Mouse (Mus musculus): ENCODE measurements around the gene Rin2.

Gene Rin2

DNA sequence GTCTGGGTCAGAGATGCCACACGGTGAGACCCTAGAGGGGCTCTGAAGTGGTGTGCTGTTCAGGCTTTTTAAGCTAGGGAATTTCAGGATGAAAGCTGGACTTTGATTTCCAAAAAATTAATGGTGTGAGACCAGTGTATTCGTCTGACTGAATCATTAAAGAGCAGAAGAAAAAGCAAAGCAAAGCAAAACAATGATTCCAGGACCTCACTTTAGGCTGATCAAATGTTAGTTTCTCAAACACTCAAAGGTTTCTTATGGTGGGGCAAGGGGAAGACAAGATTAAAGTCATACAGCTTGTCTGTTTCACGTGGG lies 111.6 kb downstream of the Rin2 start:
- in situ Hi-C loops (cut with MboI, MseI) = no loop called here

DNA sequence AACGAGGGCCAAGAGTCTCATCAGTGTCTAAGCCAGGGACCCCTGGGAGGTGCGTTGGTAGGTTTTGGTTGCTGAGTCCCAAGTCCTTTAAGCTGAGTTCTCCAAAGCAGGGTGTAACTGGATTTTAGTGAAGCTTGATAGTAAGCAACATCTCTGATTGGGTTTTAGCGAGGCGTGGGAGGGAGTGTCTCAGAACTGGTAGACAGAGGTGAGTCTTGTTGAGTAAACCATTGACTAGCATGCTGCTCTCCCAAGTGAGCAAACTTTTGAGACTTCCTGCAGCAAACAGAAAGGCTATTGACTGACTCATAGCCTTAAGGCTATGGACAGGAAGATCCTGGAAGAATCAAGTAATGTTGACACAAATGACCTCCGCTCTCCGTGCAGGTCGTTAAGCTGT lies 112.5 kb downstream of the Rin2 start:
- in situ Hi-C loops (cut with MboI, MseI) = no loop called here

- in situ Hi-C loops (cut with MboI, MseI) = no loop called here
These were observed 113.7 kb downstream of the Rin2 start for GRCm38 (mm10) chr2:145788562-145789346.

GRCm38 (mm10) chr2:145793702-145794101 lies 118.7 kb downstream of the Rin2 start:
- in situ Hi-C loops (cut with MboI, MseI) = loop anchor here (5.0 kb wide), 1 partner anchor 96 kb away; no protein-coding TSS in a partner anchor

GRCm38 (mm10) chr2:145794318-145794954 lies 119.4 kb downstream of the Rin2 start:
- in situ Hi-C loops (cut with MboI, MseI) = loop anchor here (5.0 kb wide), 1 partner anchor 97 kb away; no protein-coding TSS in a partner anchor

DNA sequence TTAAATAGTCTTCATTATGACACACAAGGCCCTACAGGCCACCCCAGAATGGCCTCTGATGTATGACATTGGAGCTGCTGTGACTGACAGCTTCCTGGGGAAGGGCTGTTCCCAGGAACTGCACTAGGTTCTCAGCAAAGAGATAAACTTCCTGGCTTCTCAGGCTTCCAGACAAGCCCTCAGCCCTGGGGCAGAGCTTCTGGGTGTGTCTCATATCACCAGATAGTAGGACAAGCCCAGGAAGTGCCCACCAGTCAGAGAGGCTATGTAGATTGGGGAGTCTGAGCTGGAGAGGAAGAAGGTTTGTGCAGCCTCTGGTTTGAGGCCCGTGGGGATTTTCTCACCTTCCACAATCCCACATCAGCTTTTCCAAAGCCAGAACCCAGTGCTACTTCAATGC lies 122.8 kb downstream of the Rin2 start:
- in situ Hi-C loops (cut with MboI, MseI) = no loop called here

GRCm38 (mm10) chr2:145798954-145799353 lies 123.9 kb downstream of the Rin2 start:
- in situ Hi-C loops (cut with MboI, MseI) = no loop called here

DNA sequence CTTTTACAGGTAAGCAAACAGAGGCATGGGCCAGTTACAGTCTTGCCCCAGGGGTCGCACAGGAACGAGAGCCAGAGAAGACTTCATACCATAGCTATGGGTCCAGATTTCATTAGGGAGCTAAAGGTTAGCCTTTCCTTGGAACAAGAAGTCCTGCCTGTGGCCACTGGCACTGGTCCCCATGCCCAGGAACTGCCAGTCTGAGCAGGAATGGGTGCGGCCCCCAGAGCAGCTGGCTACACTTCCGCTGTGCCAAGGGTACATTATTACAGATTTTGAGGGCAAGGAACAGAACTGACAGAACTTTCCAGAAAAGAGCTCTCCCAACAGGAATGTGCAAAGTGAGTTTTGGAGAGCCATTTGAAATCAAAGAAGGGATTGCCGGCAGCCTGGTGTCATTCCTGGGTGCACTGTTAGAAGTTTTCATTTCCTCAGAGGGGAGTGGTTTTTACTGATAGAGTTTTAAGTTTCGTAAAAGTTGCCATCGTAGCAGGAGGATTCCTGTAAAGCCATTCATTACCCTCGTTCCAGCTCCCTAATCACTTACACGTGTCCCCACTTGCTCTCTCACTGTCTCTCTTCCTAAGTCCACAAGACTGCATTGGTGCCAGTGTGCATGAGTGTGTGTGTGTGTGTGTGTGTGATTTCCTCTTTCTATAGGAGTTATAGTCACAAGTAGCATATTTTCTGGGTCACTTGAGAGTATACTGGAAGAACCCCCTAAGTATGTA lies 126.5 kb downstream of the Rin2 start:
- in situ Hi-C loops (cut with MboI, MseI) = no loop called here

DNA sequence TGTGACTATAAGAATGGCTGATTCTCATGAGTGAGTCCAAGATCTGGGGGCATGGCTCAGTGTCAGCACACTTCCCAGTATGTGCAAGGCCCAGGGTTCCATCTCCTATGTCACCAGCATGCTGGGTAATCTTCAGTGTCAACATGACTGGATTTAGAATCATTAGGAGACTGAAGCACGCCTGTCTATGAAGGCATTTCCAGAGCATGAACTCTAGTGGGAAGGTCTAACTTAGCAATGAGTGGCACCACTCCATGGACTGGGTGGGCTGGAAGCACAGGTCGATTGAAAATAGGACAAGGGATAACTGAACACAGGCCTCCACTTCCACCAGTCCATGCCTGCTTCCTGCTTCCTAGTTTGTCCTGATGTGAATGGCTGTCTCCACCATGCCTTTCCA lies 127.6 kb downstream of the Rin2 start:
- in situ Hi-C loops (cut with MboI, MseI) = no loop called here

DNA sequence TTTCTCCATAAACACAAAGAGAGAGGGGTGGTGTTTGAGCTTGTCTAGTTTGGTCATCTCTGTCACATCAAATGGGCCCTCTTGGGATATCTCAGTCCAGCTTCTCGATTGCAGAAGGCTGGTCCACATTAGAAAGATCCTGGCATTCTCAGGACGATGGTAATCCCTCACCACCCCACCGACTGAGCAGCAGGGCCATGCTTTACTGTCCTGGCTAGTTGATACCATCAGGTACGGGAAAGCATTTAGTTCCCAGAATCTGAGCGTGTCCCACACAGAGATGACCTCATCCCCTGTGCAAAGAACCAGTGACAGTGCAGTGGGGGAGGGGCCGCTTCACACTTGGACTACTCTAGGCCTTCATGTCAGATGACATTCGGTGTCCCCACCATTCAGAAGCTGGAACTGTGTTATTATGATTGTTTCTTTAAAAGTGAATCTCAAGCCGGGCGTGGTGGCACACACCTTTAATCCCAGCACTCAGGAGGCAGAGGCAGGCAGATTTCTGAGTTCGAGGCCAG lies 128.9 kb downstream of the Rin2 start:
- in situ Hi-C loops (cut with MboI, MseI) = no loop called here

DNA sequence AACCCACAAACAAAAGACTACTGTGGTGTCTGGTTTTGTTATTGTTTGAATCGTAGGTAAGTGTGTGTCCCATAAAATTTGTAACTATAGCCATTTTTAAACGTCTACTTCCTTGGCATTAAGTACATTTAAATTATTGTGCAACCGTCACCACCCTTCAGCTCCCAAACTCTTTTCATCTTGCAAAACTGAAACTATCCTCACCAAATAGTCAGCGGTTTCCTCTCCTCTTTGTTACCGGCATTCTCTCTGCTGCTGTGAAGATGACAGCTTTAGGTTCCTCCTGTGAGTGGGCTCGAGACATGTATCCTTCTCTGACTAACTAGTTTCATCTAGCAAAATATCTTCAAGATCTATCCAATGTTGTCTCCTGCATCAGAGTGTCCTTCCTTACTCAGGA lies 129.5 kb downstream of the Rin2 start:
- in situ Hi-C loops (cut with MboI, MseI) = no loop called here

GRCm38 (mm10) chr2:145807276-145807675 lies 132.3 kb downstream of the Rin2 start:
- in situ Hi-C loops (cut with MboI, MseI) = no loop called here

DNA sequence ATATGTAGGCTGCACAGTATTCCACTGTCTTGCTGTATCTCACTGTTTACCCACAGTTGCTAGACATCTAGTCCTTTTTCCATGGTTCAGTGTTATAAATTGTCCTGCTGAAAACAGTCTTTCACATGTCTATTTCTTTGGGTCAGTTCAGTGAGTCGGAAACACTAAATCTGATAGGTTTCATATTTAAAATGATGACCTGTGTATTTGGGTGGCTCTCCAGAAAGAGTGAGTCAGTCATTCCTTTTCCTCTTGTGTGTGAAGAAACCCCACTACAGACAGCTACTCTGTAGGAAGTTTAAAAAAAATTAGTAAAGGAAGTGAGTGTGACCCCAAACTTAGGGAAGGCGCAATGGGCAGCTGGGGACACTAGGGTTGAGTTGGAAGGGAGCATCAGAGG lies 133.2 kb downstream of the Rin2 start:
- in situ Hi-C loops (cut with MboI, MseI) = no loop called here

- in situ Hi-C loops (cut with MboI, MseI) = no loop called here
These were observed 133.7 kb downstream of the Rin2 start for GRCm38 (mm10) chr2:145808667-145809066.

- in situ Hi-C loops (cut with MboI, MseI) = loop anchor here (10.0 kb wide), 1 partner anchor 84 kb away; no protein-coding TSS in a partner anchor
These were observed 135.7 kb downstream of the Rin2 start for GRCm38 (mm10) chr2:145810676-145811075.

DNA sequence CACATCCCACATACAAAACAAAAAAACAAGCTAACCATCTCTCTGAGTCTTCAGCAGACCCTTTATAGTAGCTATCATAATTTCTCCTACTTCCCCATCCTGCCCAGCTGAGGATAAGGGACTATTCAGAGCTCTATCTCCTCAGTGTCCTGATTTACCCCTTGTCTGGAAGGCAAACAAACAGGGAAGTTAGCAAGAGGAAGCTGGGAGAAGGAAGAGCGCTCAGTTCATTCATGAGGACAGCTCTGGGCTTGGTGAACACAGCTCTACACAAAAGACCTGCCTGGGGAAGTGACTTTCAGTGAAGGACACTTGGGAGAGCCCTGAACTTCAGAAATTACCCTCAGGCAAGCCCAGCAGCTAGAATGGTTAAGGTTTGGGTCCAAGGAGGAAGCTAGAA lies 137.8 kb downstream of the Rin2 start:
- in situ Hi-C loops (cut with MboI, MseI) = loop anchor here (10.0 kb wide), 1 partner anchor 82 kb away; no protein-coding TSS in a partner anchor

DNA sequence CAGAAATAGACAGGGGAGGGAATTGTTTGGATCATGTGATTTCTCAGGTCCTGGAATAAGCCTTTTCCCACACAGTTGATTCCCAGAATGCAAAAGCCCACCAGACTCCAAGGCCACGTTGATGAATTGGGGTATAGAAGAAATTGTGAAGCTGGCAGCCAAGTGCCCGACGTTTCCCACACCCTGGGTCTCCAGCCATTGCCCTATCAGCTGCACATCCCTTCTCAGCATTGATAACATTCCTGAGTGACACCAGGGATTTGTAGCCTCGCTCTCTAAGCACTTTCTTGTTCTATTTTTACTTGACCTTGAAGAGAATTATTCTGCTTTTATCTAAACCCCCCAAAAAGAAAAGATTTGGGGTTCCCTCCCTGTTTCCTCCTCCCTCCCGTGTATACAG lies 142.2 kb downstream of the Rin2 start:
- in situ Hi-C loops (cut with MboI, MseI) = loop anchor here (10.0 kb wide), 1 partner anchor 78 kb away; no protein-coding TSS in a partner anchor

- in situ Hi-C loops (cut with MboI, MseI) = no loop called here
These were observed 147.2 kb downstream of the Rin2 start for GRCm38 (mm10) chr2:145822013-145822782.

GRCm38 (mm10) chr2:145822783-145823729 lies 148.0 kb downstream of the Rin2 start:
- in situ Hi-C loops (cut with MboI, MseI) = no loop called here

DNA sequence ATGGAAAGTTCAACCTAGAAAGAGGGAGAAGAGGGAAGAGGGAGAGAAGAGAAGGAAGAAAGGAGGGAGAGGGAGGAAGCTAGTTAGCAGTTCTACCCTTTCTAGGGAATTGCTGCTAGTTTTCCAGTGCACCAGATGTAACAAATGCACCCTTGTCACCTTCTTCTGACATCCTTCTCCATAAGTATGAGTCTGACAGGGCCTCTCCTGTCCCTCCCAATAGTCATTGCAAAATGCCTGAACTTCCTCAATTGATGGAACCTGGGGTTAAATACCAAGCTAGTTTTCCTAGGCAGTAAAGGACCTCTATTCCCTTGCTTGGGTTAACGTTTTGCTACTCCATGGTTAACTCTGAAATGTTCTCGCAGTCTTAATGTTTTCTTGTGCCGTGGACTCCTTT lies 149.7 kb downstream of the Rin2 start:
- in situ Hi-C loops (cut with MboI, MseI) = no loop called here

All from T-helper 2 cell (primary cell).